Mouse (Mus musculus): ENCODE data around the gene Fgd4. TPM values are rescaled to one million over a fixed set of nuclear protein-coding genes. Genes with fewer than 3 reads are reported as not detected.
"Not testable (repeated sequence)": the region's sequence is repeated elsewhere in the genome, so short reads cannot be mapped to it uniquely, and the experiment has no call there.

Fgd4 gene
- polyA plus RNA-seq, 1 experiment from 2014 or later, result 30.1 TPM

- ATAC-seq (ENCODE audit: low read depth), result no peak
- 95% methylated on average over 4 of the region's 4 CpGs for WGBS
- no peaks in the 10 kb centered on the region for H3K4me1 ChIP-seq (ENCODE audit: control insufficient read depth, insufficient read depth, low read length)
These were observed 115.7 kb downstream of the Fgd4 start for GRCm38 (mm10) chr16:16484601-16485000.

GRCm38 (mm10) chr16:16473451-16473850 lies 126.9 kb downstream of the Fgd4 start:
- not testable (repeated sequence) for H3K27me3 ChIP-seq (ENCODE audit: control insufficient read depth, insufficient read depth, low read length); H3K4me1 ChIP-seq (ENCODE audit: control insufficient read depth, insufficient read depth, low read length); H3K4me3 ChIP-seq (ENCODE audit: low read depth, low read length); H3K4me2 ChIP-seq (ENCODE audit: low read depth, low read length); ATAC-seq (ENCODE audit: low read depth); H3K9me3 ChIP-seq (ENCODE audit: control insufficient read depth, low read length); H3K36me3 ChIP-seq (ENCODE audit: control insufficient read depth, insufficient read depth, low read length); H3K27ac ChIP-seq (ENCODE audit: low read depth, low read length); H3K9ac ChIP-seq (replicated peaks; ENCODE audit: low read depth, low read length)
- WGBS, result 94% methylated on average over 10 of the region's 10 CpGs

More at GRCm38 (mm10) chr16:16484601-16485000, 115.7 kb downstream of the Fgd4 start:
- no peak overlapping the region for H3K9ac ChIP-seq (replicated peaks; ENCODE audit: low read depth, low read length)
- H3K27ac ChIP-seq (ENCODE audit: low read depth, low read length), result no peak overlapping the region
- H3K4me3 ChIP-seq (ENCODE audit: low read depth, low read length), result no peak overlapping the region
- no peaks in the 10 kb centered on the region for H3K9me3 ChIP-seq (ENCODE audit: control insufficient read depth, low read length)
- peaks cover 11% of the 10 kb centered on the region for H3K36me3 ChIP-seq (ENCODE audit: control insufficient read depth, insufficient read depth, low read length)
- no peak overlapping the region for H3K4me2 ChIP-seq (ENCODE audit: low read depth, low read length)
- H3K27me3 ChIP-seq (ENCODE audit: control insufficient read depth, insufficient read depth, low read length), result no peaks in the 10 kb centered on the region

GRCm38 (mm10) chr16:16450021-16450420 lies 150.3 kb downstream of the Fgd4 start:
- Histone ChIP-seq H3K27ac (ENCODE audit: low read depth, low read length) (no peak overlapping the region), H3K9ac (replicated peaks; ENCODE audit: low read depth, low read length) (no peak overlapping the region), H3K27me3 (ENCODE audit: control insufficient read depth, insufficient read depth, low read length) (no peaks in the 10 kb centered on the region), H3K36me3 (ENCODE audit: control insufficient read depth, insufficient read depth, low read length) (peaks cover 7% of the 10 kb centered on the region; the same call in 1 of the 2 replicates), H3K4me3 (ENCODE audit: low read depth, low read length) (no peak overlapping the region), H3K4me1 (ENCODE audit: control insufficient read depth, insufficient read depth, low read length) (no peaks in the 10 kb centered on the region), H3K4me2 (ENCODE audit: low read depth, low read length) (no peak overlapping the region), H3K9me3 (ENCODE audit: control insufficient read depth, low read length) (no peaks in the 10 kb centered on the region)
- ATAC-seq (ENCODE audit: low read depth), result no peak
- WGBS, result 92% methylated on average over 1 of the region's 1 CpGs

- Histone ChIP-seq H3K4me3 (ENCODE audit: low read depth, low read length) (no peak overlapping the region), H3K9me3 (ENCODE audit: control insufficient read depth, low read length) (no peaks in the 10 kb centered on the region), H3K36me3 (ENCODE audit: control insufficient read depth, insufficient read depth, low read length) (peaks cover 15% of the 10 kb centered on the region), H3K27ac (ENCODE audit: low read depth, low read length) (no peak overlapping the region), H3K27me3 (ENCODE audit: control insufficient read depth, insufficient read depth, low read length) (no peaks in the 10 kb centered on the region), H3K4me1 (ENCODE audit: control insufficient read depth, insufficient read depth, low read length) (no peaks in the 10 kb centered on the region), H3K4me2 (ENCODE audit: low read depth, low read length) (no peak overlapping the region), H3K9ac (replicated peaks; ENCODE audit: low read depth, low read length) (no peak overlapping the region)
- ATAC-seq (ENCODE audit: low read depth), result no peak
- 81% methylated on average over 1 of the region's 1 CpGs for WGBS
These were observed 161.9 kb downstream of the Fgd4 start for GRCm38 (mm10) chr16:16438436-16438835.

GRCm38 (mm10) chr16:16422456-16422855 lies 177.9 kb downstream of the Fgd4 start:
- WGBS, result 98% methylated on average over 2 of the region's 2 CpGs
- peaks cover 25% of the 10 kb centered on the region; the same call in 1 of the 2 replicates for H3K36me3 ChIP-seq (ENCODE audit: control insufficient read depth, insufficient read depth, low read length)
- no peaks in the 10 kb centered on the region for H3K4me1 ChIP-seq (ENCODE audit: control insufficient read depth, insufficient read depth, low read length)
- H3K4me2 ChIP-seq (ENCODE audit: low read depth, low read length), result no peak overlapping the region
- H3K27ac ChIP-seq (ENCODE audit: low read depth, low read length), result no peak overlapping the region
- no peak overlapping the region for H3K9ac ChIP-seq (replicated peaks; ENCODE audit: low read depth, low read length)
- H3K9me3 ChIP-seq (ENCODE audit: control insufficient read depth, low read length), result no peaks in the 10 kb centered on the region
- no peaks in the 10 kb centered on the region for H3K27me3 ChIP-seq (ENCODE audit: control insufficient read depth, insufficient read depth, low read length)
- H3K4me3 ChIP-seq (ENCODE audit: low read depth, low read length), result no peak overlapping the region
- ATAC-seq (ENCODE audit: low read depth), result no peak

- H3K36me3 ChIP-seq (ENCODE audit: control insufficient read depth, insufficient read depth, low read length); H3K4me1 ChIP-seq (ENCODE audit: control insufficient read depth, insufficient read depth, low read length); H3K9me3 ChIP-seq (ENCODE audit: control insufficient read depth, low read length); ATAC-seq (ENCODE audit: low read depth); H3K27me3 ChIP-seq (ENCODE audit: control insufficient read depth, insufficient read depth, low read length); H3K9ac ChIP-seq (replicated peaks; ENCODE audit: low read depth, low read length); H3K4me3 ChIP-seq (ENCODE audit: low read depth, low read length); H3K4me2 ChIP-seq (ENCODE audit: low read depth, low read length); H3K27ac ChIP-seq (ENCODE audit: low read depth, low read length): not testable (repeated sequence)
- WGBS, result 71% methylated on average over 8 of the region's 9 CpGs
These were observed 233.1 kb downstream of the Fgd4 start for GRCm38 (mm10) chr16:16367217-16367616.

Other genes with a start within 250 kb of the Fgd4 start
- gene Dnm1l, start 241.6 kb downstream of the Fgd4 start, polyA plus RNA-seq (2014; fragmentation: Nextera tagmentation; extraction: Ambion mirVana), result 116 and 117 TPM in 2 replicates
- not detected in 2 replicates for gene Olfr19, start 75.9 kb upstream of the Fgd4 start, polyA plus RNA-seq (2014; fragmentation: Nextera tagmentation; extraction: Ambion mirVana)
- gene Spag6l, start 228.9 kb upstream of the Fgd4 start, polyA plus RNA-seq (2014; fragmentation: Nextera tagmentation; extraction: Ambion mirVana), result 14.9 and 20.0 TPM in 2 replicates

Data from neural tube, embryonic 14.5 days (tissue).